Mouse (Mus musculus): ENCODE results near the gene Cpne6. TPM values are rescaled to one million over a fixed set of nuclear protein-coding genes. Genes with fewer than 3 reads are reported as not detected.

Cpne6 gene
- polyA plus RNA-seq, 1 experiment from 2014 or later: 0.19 TPM

DNA sequence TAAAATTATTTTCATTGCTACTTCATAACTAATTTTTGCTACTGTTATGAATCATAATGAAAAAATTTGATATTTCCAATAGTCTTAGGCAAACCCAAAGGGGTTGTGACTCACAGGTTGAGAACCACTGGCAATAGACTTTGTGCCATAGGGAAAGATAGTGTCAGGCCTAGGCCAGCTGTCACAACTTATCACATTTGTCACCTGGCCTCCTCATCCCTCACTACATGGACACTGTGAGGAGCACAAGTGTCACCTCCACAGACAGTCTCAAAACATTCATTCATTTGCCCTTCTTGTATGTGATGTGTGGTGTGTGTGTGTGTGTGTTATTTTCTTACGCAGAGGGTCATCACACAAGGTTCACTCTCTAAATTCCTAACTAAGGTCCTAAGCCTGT is 32.8 kb upstream of the Cpne6 start:
- 100% methylated on average over 1 of the region's 1 CpGs for WGBS
- ATAC-seq (ENCODE audit: low read depth): no peak
- peaks cover 10% of the 10 kb centered on the region for H3K4me1 ChIP-seq (replicated peaks; ENCODE audit: control insufficient read depth, insufficient read depth, low read length)

DNA sequence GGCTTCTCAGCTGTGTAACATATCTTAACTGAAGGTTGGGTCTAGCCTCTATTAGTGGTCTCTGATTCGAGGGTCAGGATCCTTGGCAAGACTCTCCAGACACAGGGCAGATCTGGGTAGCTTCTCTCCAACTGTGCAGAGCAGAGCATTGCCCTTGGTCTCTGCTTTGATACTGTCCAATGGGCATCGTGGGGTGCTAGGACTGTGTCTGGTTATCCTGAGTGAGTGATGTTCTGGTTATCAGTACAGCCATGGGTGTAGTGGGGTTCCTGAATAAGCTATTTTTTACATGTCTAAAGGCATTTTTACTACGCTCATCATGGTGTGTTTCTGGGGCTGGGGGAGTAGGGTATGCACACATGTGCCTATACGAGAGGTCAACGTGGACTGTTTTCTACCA is 32.4 kb upstream of the Cpne6 start:
- no peak overlapping the region for H3K27ac ChIP-seq (ENCODE audit: low read length)
- ATAC-seq (ENCODE audit: low read depth): no peak
- H3K9ac ChIP-seq (ENCODE audit: low read length): no peak overlapping the region; the same call in 1 of the 2 replicates
- no peaks in the 10 kb centered on the region for H3K27me3 ChIP-seq (ENCODE audit: control insufficient read depth, insufficient read depth, low read depth, low read length)
- H3K4me2 ChIP-seq (ENCODE audit: low read depth, low read length): peak overlapping the region; percentile 59; the same call in 1 of the 2 replicates
- H3K36me3 ChIP-seq (ENCODE audit: control insufficient read depth, insufficient read depth, low read length): peaks cover 7% of the 10 kb centered on the region
- 81% methylated on average over 5 of the region's 5 CpGs for WGBS
- H3K9me3 ChIP-seq (ENCODE audit: control insufficient read depth, low read length): no peaks in the 10 kb centered on the region
- peaks cover 10% of the 10 kb centered on the region for H3K4me1 ChIP-seq (replicated peaks; ENCODE audit: control insufficient read depth, insufficient read depth, low read length)
- no peak overlapping the region for H3K4me3 ChIP-seq (ENCODE audit: low read length)

More for the DNA sequence above, 32.8 kb upstream of the Cpne6 start:
- no peak overlapping the region for H3K4me2 ChIP-seq (ENCODE audit: low read depth, low read length)
- H3K4me3 ChIP-seq (ENCODE audit: low read length): no peak overlapping the region
- H3K27ac ChIP-seq (ENCODE audit: low read length): no peak overlapping the region
- no peaks in the 10 kb centered on the region for H3K27me3 ChIP-seq (ENCODE audit: control insufficient read depth, insufficient read depth, low read depth, low read length)
- no peak overlapping the region for H3K9ac ChIP-seq (ENCODE audit: low read length)
- peaks cover 7% of the 10 kb centered on the region for H3K36me3 ChIP-seq (ENCODE audit: control insufficient read depth, insufficient read depth, low read length)
- H3K9me3 ChIP-seq (ENCODE audit: control insufficient read depth, low read length): no peaks in the 10 kb centered on the region

DNA sequence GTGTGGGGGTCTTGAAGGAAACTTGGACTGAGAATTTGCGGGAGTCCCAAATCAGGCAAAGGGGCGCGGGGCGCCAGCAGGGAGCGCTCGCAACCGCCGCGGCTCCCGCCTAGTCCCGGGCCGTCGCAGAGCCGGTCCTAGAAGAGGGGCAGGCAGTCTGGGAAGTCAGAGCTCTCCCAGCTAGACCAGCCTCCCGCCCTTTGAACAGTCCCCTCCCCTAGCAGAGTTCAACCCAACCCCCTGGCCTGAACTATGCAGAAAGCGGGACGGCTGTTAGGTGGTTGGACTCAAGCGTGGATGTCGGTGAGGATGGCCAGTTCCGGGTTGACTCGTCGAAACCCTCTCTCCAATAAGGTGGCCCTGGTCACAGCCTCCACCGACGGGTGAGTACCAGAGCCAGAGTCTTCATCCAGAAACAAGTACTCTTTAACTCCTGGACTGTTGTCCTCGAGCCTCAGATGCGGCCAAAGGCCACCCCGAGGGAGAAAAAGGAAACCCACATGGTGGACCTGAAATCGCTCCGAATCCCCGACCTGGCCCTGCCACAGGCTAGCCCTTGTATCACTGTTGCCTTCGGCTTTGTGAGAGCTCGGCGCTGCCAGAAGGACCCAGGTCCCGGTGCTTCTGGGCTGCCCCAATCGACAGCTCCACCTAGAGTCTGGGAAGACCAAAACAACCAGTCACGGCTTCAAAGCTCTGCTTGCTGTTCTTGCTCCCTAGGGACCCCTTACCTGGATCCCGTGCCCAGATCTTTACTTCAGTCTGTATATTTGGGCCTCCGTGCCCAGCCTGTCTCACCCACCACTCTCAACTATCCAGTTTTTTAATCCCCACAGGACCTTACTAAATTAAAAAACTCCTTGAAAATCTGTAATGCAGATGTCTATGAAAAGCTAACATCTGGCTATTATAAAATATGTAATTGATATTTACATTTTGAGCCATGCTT is 31.3 kb upstream of the Cpne6 start, which contains the start of gene Dhrs4:
TSS of gene Dhrs4 (plus strand) at position 108 of the 949 bp plus-strand sequence.
- H3K4me1 ChIP-seq (replicated peaks; ENCODE audit: control insufficient read depth, insufficient read depth, low read length): peaks cover 10% of the 10 kb centered on the region
- no peaks in the 10 kb centered on the region for H3K27me3 ChIP-seq (ENCODE audit: control insufficient read depth, insufficient read depth, low read depth, low read length)
- peaks cover 7% of the 10 kb centered on the region for H3K36me3 ChIP-seq (ENCODE audit: control insufficient read depth, insufficient read depth, low read length)
- peak within 1 kb of the TSS; percentile 59 for H3K4me2 ChIP-seq (ENCODE audit: low read depth, low read length)
- H3K4me3 ChIP-seq (ENCODE audit: low read length): peak within 1 kb of the TSS; percentile 63
- H3K27ac ChIP-seq (ENCODE audit: low read length): peak within 1 kb of the TSS; percentile 69
- ATAC-seq (ENCODE audit: low read depth): peak; percentile 99
- peak within 1 kb of the TSS; percentile 76 for H3K9ac ChIP-seq (ENCODE audit: low read length)
- WGBS: under 1% methylated on average over 37 of the region's 38 CpGs
- H3K9me3 ChIP-seq (ENCODE audit: control insufficient read depth, low read length): no peaks in the 10 kb centered on the region

DNA sequence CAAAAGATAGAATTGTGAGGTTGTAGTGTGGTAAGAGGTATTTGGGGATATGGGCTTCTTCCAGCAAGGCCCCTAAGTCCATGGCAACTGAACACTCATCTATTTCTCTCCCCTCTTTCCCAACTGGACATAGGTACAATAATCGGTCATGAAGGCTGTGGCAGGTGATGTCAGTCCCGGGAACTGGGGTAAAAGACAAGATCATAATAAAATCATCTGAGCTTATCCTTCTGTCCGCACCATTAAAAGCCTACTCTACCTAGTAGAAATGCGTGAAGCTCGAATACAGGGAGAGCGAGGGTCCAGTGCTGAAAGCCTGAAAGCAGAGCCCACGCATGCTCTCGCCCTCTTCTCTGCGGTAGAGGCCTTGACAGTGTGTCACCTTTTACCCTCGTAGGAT is 30.6 kb upstream of the Cpne6 start:
- Histone ChIP-seq H3K9me3 (ENCODE audit: control insufficient read depth, low read length) (no peaks in the 10 kb centered on the region), H3K36me3 (ENCODE audit: control insufficient read depth, insufficient read depth, low read length) (peaks cover 7% of the 10 kb centered on the region), H3K4me3 (ENCODE audit: low read length) (no peak overlapping the region), H3K4me2 (ENCODE audit: low read depth, low read length) (peak overlapping the region; percentile 59; the same call in 1 of the 2 replicates), H3K27me3 (ENCODE audit: control insufficient read depth, insufficient read depth, low read depth, low read length) (no peaks in the 10 kb centered on the region), H3K27ac (ENCODE audit: low read length) (no peak overlapping the region), H3K9ac (ENCODE audit: low read length) (no peak overlapping the region), H3K4me1 (replicated peaks; ENCODE audit: control insufficient read depth, insufficient read depth, low read length) (peaks cover 10% of the 10 kb centered on the region)
- no peak for ATAC-seq (ENCODE audit: low read depth)
- WGBS: 85% methylated on average over 10 of the region's 10 CpGs

DNA sequence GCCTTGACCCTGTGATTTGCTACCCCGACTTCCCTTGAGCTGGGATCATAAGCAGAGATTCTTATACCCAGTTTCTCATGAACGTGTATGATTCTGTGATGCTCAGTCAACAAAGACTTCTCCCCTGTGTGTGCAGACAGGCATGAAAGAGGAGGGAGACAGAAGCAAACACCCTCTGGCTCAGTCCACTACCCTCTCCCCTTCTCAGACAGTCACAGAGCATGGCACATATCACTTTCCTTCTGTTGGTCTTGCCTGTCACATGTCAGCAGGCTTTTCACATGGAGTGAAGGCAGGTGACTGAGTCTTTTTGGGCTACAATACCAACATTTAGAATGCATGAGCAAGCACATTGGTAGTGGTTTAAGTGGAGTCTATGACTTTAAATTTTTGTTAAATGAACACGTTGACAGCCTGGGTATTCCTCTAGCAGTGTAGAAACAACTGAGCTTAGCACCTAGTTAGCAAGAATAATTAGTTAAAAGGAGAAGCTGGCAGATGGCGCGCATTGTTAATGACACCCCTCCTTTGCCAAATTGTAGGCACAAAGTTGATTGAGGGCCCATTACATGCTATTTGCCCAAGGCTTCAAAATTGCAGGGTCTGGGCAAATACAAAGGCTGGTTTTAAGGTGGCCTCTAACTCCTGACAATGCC is 25.7 kb upstream of the Cpne6 start:
- no peaks in the 10 kb centered on the region for H3K9me3 ChIP-seq (ENCODE audit: control insufficient read depth, low read length)
- no peak for ATAC-seq (ENCODE audit: low read depth)
- no peak overlapping the region for H3K4me2 ChIP-seq (ENCODE audit: low read depth, low read length)
- H3K4me3 ChIP-seq (ENCODE audit: low read length): no peak overlapping the region
- peaks cover 2% of the 10 kb centered on the region for H3K4me1 ChIP-seq (replicated peaks; ENCODE audit: control insufficient read depth, insufficient read depth, low read length)
- H3K36me3 ChIP-seq (ENCODE audit: control insufficient read depth, insufficient read depth, low read length): peaks cover 10% of the 10 kb centered on the region
- WGBS: 77% methylated on average over 5 of the region's 5 CpGs
- H3K27me3 ChIP-seq (ENCODE audit: control insufficient read depth, insufficient read depth, low read depth, low read length): no peaks in the 10 kb centered on the region
- H3K9ac ChIP-seq (ENCODE audit: low read length): no peak overlapping the region
- no peak overlapping the region for H3K27ac ChIP-seq (ENCODE audit: low read length)

DNA sequence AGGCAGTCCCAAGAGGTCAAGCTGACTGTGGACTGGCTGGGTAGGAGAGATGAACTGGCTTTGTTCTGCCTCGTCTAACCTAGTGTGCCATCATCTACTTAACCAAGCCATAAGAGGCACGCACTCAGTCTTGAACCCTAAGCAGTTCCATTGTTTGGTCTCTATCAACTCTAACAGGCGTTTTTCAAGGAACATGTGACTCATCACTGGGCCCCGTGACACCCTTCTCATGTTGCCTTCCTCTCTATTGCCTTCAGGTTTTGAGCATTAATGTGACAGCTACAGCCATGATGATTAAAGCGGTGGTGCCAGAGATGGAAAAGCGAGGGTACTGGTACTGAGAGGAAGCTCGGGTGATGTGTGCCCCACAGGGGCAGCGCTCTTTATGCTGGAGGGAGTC is 23.4 kb upstream of the Cpne6 start:
- no peak for ATAC-seq (ENCODE audit: low read depth)
- Histone ChIP-seq H3K27me3 (ENCODE audit: control insufficient read depth, insufficient read depth, low read depth, low read length) (no peaks in the 10 kb centered on the region), H3K4me2 (ENCODE audit: low read depth, low read length) (no peak overlapping the region), H3K9me3 (ENCODE audit: control insufficient read depth, low read length) (no peaks in the 10 kb centered on the region), H3K4me3 (ENCODE audit: low read length) (no peak overlapping the region), H3K27ac (ENCODE audit: low read length) (no peak overlapping the region), H3K36me3 (ENCODE audit: control insufficient read depth, insufficient read depth, low read length) (peaks cover 3% of the 10 kb centered on the region; the same call in 1 of the 2 replicates), H3K9ac (ENCODE audit: low read length) (no peak overlapping the region), H3K4me1 (replicated peaks; ENCODE audit: control insufficient read depth, insufficient read depth, low read length) (peaks cover 6% of the 10 kb centered on the region)
- 87% methylated on average over 8 of the region's 8 CpGs for WGBS

DNA sequence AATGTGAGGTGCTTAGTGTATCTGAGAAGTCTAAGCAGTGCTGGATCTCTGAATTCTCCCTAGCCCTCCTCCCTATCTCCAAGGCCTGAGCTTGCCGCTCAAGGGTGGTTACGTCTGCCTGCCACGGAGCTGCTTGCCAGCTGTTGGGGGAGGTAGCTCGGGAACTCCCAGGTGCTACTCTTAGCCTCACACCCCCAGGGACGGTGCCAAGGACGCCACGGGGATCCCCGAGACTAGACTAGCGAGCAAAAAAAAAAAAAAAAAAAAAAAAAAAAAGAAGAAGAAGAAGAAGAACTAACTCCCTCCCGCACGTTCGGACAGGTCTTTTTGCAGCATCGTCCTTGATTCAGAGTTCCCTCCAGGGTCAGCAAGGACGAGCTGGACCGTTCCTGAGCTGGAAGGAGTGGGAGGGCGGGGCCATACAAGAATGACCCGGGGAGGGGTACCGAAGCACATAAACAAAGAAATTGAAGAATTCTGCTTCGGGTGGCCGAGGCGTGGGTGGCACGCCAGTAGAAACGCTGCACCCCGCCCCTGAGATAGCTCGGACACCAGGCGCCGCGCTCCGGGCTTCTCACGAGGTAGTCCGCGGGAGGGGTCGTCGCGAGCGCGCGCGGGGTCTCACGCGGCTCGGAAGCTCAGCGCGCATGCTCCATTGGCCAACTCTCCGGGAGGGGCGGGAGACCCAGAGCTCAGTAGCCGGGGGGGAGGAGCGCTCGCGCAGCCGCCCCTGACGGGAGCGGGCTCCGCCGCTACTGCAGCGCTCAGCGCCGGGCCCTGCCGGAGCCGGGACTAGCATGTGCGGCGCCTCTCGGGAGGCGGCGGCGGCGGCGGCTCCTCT is 19.7 kb upstream of the Cpne6 start, which contains the start of gene Carmil3:
TSS of gene Carmil3 (plus strand) at position 291 of the 841 bp plus-strand sequence.
- H3K9me3 ChIP-seq (ENCODE audit: control insufficient read depth, low read length): no peaks in the 10 kb centered on the region
- H3K4me1 ChIP-seq (replicated peaks; ENCODE audit: control insufficient read depth, insufficient read depth, low read length): peaks cover 7% of the 10 kb centered on the region
- peak within 1 kb of the TSS; percentile 69 for H3K4me3 ChIP-seq (ENCODE audit: low read length)
- H3K27ac ChIP-seq (ENCODE audit: low read length): peak within 1 kb of the TSS; percentile 10; the same call in 1 of the 2 replicates
- WGBS: under 1% methylated on average over 51 of the region's 68 CpGs
- H3K36me3 ChIP-seq (ENCODE audit: control insufficient read depth, insufficient read depth, low read length): peaks cover 3% of the 10 kb centered on the region; the same call in 1 of the 2 replicates
- peak; percentile 85 for ATAC-seq (ENCODE audit: low read depth)
- H3K9ac ChIP-seq (ENCODE audit: low read length): peak within 1 kb of the TSS; percentile 67
- H3K27me3 ChIP-seq (ENCODE audit: control insufficient read depth, insufficient read depth, low read depth, low read length): no peaks in the 10 kb centered on the region
- peak within 1 kb of the TSS; percentile 100 for H3K4me2 ChIP-seq (ENCODE audit: low read depth, low read length)

DNA sequence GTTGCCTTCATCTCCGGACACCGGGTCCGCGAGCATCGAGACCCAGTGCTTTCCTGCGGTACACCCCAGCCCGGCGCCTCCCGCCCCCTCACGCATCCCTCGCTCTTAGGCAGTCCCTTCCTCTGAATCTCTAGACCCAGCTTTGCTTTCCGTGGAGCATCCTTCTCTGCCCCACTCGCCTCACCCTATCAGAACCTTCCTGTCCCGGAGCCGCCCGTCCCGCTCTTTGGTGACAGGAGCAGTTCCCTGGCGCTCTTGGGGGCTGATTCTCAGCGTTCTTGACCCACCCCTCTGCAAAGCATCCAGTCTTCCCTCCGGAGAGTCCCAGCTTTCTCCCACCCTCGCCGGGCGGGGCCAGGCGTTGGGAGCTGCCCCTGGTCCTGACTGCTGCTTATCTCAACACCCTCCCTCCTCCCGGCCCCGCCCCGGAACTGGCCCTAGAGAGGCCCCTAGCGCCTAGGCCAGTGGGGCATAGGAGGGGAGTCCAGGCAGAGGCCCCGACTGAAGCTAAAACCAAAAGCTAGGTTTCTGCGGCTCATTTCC is 18.9 kb upstream of the Cpne6 start:
- under 1% methylated on average over 30 of the region's 30 CpGs for WGBS
- Histone ChIP-seq H3K36me3 (ENCODE audit: control insufficient read depth, insufficient read depth, low read length) (no peaks in the 10 kb centered on the region), H3K4me2 (ENCODE audit: low read depth, low read length) (peak overlapping the region; percentile 100), H3K27me3 (ENCODE audit: control insufficient read depth, insufficient read depth, low read depth, low read length) (no peaks in the 10 kb centered on the region), H3K4me1 (replicated peaks; ENCODE audit: control insufficient read depth, insufficient read depth, low read length) (peaks cover 7% of the 10 kb centered on the region), H3K9me3 (ENCODE audit: control insufficient read depth, low read length) (no peaks in the 10 kb centered on the region), H3K4me3 (ENCODE audit: low read length) (peak overlapping the region; percentile 69), H3K27ac (ENCODE audit: low read length) (0 out of 2 replicates have a peak overlapping the region, but pooled peaks have one; percentile 10), H3K9ac (ENCODE audit: low read length) (peak overlapping the region; percentile 67)
- peak; percentile 73 for ATAC-seq (ENCODE audit: low read depth)
